Mouse (Mus musculus) erythroblast, embryonic 14.5 days (primary cell): ENCODE data around the gene Bcor.

Experiments
- GATA1 ChIP-seq: IDR thresholded peaks from 2 replicates; pipeline ENCODE4 v1.6.1; 2012; ENCODE audit warnings: low read length, inconsistent platforms, mixed read lengths
- TAL1 ChIP-seq: IDR thresholded peaks from 3 replicates; pipeline ENCODE4 v1.6.1; 2012; ENCODE audit warnings: low read length, inconsistent platforms, mixed read lengths

- TF ChIP-seq GATA1, result no peak
- no peak for TF ChIP-seq TAL1
These were observed 157.6 kb downstream of the Bcor start for GRCm38 (mm10) chrX:12002596-12002995.
